Mouse (Mus musculus) kidney, embryonic 15.5 days (tissue): ENCODE results near the gene Nanos3. TPM values are rescaled to one million over a fixed set of nuclear protein-coding genes. Genes with fewer than 3 reads are reported as not detected.

Source experiments
- ATAC-seq: fragments of 200-750 bp; cut with Nextera tagmentation; replicated peaks from 2 replicates; pipeline ENCODE4 v1.8.0; 2017; ENCODE audit warnings: moderate TSS enrichment; ENCODE audit not compliant: low FRiP score
- H3K27ac ChIP-seq: fragments of 300-500 bp; sonication (generic); 2 replicates; pipeline ENCODE4 v1.5.1; 2015; ENCODE audit warnings: mild to moderate bottlenecking, inconsistent platforms
- H3K27me3 ChIP-seq: fragments of 300-500 bp; sonication (generic); 2 replicates; pipeline ENCODE4 v1.6.1; 2015; ENCODE audit warnings: inconsistent platforms
- H3K36me3 ChIP-seq: fragments of 300-500 bp; sonication (generic); 2 replicates; pipeline ENCODE4 v1.6.1; 2015; ENCODE audit warnings: inconsistent platforms
- H3K4me1 ChIP-seq: fragments of 300-500 bp; sonication (generic); 2 replicates; pipeline ENCODE4 v1.6.1; 2015; ENCODE audit warnings: inconsistent platforms
- H3K4me2 ChIP-seq: fragments of 300-500 bp; sonication (generic); 2 replicates; pipeline ENCODE4 v1.6.1; 2015; ENCODE audit warnings: moderate library complexity, mild to moderate bottlenecking, inconsistent platforms
- H3K4me3 ChIP-seq: fragments of 300-500 bp; sonication (generic); replicated peaks from 2 replicates; pipeline ENCODE4 v1.5.1; 2015; ENCODE audit warnings: mild to moderate bottlenecking, inconsistent platforms
- H3K9ac ChIP-seq: fragments of 300-500 bp; sonication (generic); 2 replicates; pipeline ENCODE4 v1.6.1; 2015; ENCODE audit warnings: mild to moderate bottlenecking, inconsistent platforms
- H3K9me3 ChIP-seq: fragments of 300-500 bp; sonication (generic); replicated peaks from 2 replicates; pipeline ENCODE4 v1.6.1; 2016; ENCODE audit warnings: inconsistent platforms
- WGBS: fragments of 180-500 bp; shearing (Covaris S2); methylation state at CpG from one replicate; pipeline ENCODE4 v1.1.7; 2015; ENCODE audit warnings: mixed read lengths; 5-methylcytosine and 5-hydroxymethylcytosine counted together
- polyA plus RNA-seq: library from polyadenylated mRNA; unstranded; fragments of >200 nt; fragmentation: Nextera tagmentation; extraction: Ambion mirVana; gene quantifications from 2 replicates; pipeline ENCODE4 v1.2.1, GENCODE M21; 2015

Gene Nanos3
- polyA plus RNA-seq, 1 experiment from 2014 or later = 4.7 TPM

DNA sequence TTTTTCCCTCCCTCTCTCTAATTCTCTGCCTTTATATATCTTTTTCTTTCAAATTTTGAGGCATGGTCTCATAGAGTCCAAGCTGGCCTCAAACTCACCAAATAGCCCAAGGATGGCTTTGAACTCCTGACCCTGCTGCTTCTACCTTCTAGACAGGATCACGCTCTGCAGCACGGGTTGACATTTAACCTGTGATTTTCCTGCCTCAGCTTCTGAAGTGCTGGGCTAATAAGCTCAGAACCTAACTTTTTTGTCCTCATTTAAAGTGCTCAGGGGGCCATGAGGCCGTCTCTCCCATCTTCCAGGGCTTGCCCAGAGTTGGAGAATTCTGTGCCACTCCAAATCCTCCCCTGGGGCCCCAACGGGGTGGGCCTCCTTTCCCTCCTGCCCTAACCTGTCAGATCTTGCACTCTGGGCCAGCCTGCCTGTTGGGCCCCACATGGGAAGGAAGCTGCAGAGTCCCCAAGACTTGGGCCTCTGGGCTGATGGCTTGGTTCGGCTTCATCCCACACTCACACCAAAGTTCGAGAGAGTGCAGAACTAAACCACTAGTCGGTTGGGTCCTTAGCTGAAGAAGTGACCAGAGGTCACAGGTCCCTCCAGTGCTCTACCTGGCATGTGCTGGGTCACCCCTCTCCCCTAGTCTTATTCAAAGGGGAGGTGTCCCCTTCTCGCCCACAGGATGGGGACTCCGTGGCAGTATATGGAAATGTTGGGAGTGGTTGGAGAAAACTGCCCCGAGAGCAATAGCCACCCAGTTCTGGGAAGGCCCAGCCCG lies 14.5 kb upstream of the Nanos3 start:
- peak overlapping the region; percentile 72; the same call in 1 of the 2 replicates for H3K9ac ChIP-seq
- peak overlapping the region; percentile 97 for H3K27ac ChIP-seq
- peaks cover 74% of the 10 kb centered on the region for H3K4me1 ChIP-seq
- peak overlapping the region; percentile 84 for H3K4me2 ChIP-seq
- no peaks in the 10 kb centered on the region for H3K9me3 ChIP-seq
- WGBS = 41% methylated on average over 11 of the region's 11 CpGs
- no peaks in the 10 kb centered on the region for H3K36me3 ChIP-seq
- H3K4me3 ChIP-seq = peak overlapping the region; percentile 67; the same call in 1 of the 2 replicates
- H3K27me3 ChIP-seq = no peaks in the 10 kb centered on the region
- no peak for ATAC-seq

- H3K9ac ChIP-seq = no peak overlapping the region
- no peaks in the 10 kb centered on the region for H3K9me3 ChIP-seq
- 28% methylated on average over 4 of the region's 4 CpGs for WGBS
- H3K4me3 ChIP-seq = no peak overlapping the region
- H3K4me1 ChIP-seq = peaks cover 68% of the 10 kb centered on the region
- peak overlapping the region; percentile 64 for H3K4me2 ChIP-seq
- H3K27ac ChIP-seq = peak overlapping the region; percentile 97
- H3K36me3 ChIP-seq = no peaks in the 10 kb centered on the region
- ATAC-seq = no peak
- no peaks in the 10 kb centered on the region for H3K27me3 ChIP-seq
Observed at GRCm38 (mm10) chr8:84198871-84199270, 13.9 kb upstream of the Nanos3 start.

- ATAC-seq = peak; percentile 78
- Histone ChIP-seq H3K36me3 (no peaks in the 10 kb centered on the region), H3K4me2 (peak overlapping the region; percentile 64), H3K9ac (peak overlapping the region; percentile 41), H3K27ac (peak overlapping the region; percentile 97), H3K4me3 (peak overlapping the region; percentile 56), H3K27me3 (no peaks in the 10 kb centered on the region), H3K9me3 (no peaks in the 10 kb centered on the region), H3K4me1 (peaks cover 62% of the 10 kb centered on the region)
- WGBS = 1% methylated on average over 30 of the region's 30 CpGs
Observed at GRCm38 (mm10) chr8:84197922-84198774, 13.1 kb upstream of the Nanos3 start.

DNA sequence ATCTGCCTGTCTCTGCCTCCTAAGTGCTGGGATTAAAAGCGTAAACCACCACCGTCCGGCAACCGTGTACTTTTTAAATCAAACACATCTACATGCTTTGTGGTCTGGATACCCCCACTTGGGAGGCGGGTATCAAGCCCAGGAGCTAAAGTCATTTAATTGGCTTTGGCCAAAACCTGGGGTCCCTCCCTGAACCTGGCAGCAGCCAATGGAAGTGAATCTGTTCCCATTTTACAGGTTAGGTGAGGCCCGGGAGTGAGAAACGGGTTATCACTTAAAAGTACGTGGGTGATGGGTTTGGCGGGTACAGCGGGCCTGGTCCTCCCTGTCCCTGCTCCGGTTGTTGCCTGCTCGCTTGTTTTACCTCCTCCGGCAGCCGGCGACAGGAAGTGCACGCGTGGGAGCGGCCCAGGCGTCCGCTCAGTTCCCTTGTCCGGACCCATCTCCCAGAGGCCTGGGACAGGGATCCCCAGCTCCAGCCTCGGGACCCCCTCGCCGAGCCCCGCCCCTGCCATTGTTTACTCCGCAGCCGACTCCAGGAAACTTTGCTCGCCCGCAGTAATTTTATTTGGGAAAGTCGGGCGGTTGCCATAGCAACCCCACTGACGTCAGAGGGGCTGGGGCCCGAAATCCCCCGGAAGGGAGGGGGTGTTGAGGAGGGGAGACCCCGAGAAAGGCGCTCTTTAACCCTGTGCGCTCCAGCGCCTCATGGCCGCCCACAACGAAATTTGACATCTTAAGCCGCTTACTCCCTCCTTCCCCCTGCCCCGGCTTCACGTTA lies 12.3 kb upstream of the Nanos3 start:
- Histone ChIP-seq H3K4me1 (peaks cover 62% of the 10 kb centered on the region), H3K27ac (peak overlapping the region; percentile 97), H3K36me3 (no peaks in the 10 kb centered on the region), H3K27me3 (no peaks in the 10 kb centered on the region), H3K9ac (peak overlapping the region; percentile 52), H3K4me2 (peak overlapping the region; percentile 64), H3K4me3 (peak overlapping the region; percentile 56), H3K9me3 (no peaks in the 10 kb centered on the region)
- ATAC-seq = peak; percentile 47
- 2% methylated on average over 43 of the region's 43 CpGs for WGBS

DNA sequence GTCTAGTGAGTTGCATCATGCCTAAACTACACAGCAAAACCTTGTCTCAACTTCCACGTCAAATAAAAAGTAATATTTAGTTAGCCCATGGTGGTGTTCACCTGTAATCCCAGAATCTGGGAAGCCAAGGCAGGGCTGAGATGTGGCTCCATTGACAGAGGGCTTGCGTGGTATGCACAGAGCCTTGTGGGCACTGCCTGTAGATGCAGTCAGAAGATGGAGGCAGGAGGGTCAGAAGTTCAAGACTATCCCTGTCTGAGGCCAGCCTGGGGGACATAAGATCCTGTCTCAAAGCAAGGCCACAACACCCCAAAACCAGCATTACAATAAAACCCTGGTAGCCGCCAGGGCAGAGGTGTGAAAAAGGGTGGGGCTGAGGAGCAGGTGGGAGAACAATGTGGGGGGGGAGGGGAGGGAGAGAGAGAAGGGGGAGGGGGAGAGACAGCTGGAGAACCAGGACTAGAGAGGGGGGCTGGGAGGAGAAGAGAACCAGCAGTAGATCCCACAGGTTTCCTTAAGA lies 9.3 kb upstream of the Nanos3 start:
- H3K4me3 ChIP-seq = no peak overlapping the region
- peaks cover 48% of the 10 kb centered on the region for H3K4me1 ChIP-seq
- no peaks in the 10 kb centered on the region for H3K9me3 ChIP-seq
- H3K27ac ChIP-seq = no peak overlapping the region
- no peak for ATAC-seq
- no peaks in the 10 kb centered on the region for H3K36me3 ChIP-seq
- H3K4me2 ChIP-seq = no peak overlapping the region
- no peak overlapping the region for H3K9ac ChIP-seq
- 83% methylated on average over 3 of the region's 3 CpGs for WGBS
- H3K27me3 ChIP-seq = no peaks in the 10 kb centered on the region

DNA sequence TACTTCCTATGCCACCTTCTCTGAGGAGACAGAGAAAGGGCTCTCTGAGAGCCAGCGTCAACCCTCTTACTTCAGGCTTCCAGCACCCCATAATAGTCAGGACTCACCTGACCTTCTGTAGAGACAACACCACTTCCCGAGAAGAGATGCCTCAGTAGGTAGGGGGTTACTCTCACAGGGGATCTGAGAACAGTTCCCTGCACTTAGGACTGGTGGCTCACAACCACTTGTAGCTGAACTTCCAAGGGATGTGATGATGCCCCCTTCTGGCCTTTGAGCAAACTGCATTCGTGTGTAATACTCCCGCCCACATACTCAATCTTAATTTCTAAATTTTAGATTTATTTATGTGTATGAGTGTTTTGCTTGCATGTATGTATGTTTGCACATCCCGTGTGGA lies 8.5 kb upstream of the Nanos3 start:
- 88% methylated on average over 5 of the region's 5 CpGs for whole genome bisulfite sequencing
- no peak overlapping the region for H3K4me3 ChIP-seq

GRCm38 (mm10) chr8:84193161-84193560 lies 8.1 kb upstream of the Nanos3 start:
- H3K9ac ChIP-seq = no peak overlapping the region
- H3K9me3 ChIP-seq = no peaks in the 10 kb centered on the region
- no peak overlapping the region for H3K4me3 ChIP-seq
- no peak for ATAC-seq
- peaks cover 41% of the 10 kb centered on the region for H3K4me1 ChIP-seq
- peak overlapping the region; percentile 59; the same call in 1 of the 2 replicates for H3K4me2 ChIP-seq
- WGBS = 69% methylated on average over 4 of the region's 4 CpGs
- 0 out of 2 replicates have a peak overlapping the region, but pooled peaks have one; percentile 83 for H3K27ac ChIP-seq
- no peaks in the 10 kb centered on the region for H3K27me3 ChIP-seq
- H3K36me3 ChIP-seq = no peaks in the 10 kb centered on the region

More for the DNA sequence above, 8.5 kb upstream of the Nanos3 start:
- Histone ChIP-seq H3K27ac (0 out of 2 replicates have a peak overlapping the region, but pooled peaks have one; percentile 38), H3K9me3 (no peaks in the 10 kb centered on the region), H3K4me2 (no peak overlapping the region), H3K4me1 (peaks cover 44% of the 10 kb centered on the region), H3K27me3 (no peaks in the 10 kb centered on the region), H3K9ac (no peak overlapping the region), H3K36me3 (no peaks in the 10 kb centered on the region)
- no peak for ATAC-seq

- Histone ChIP-seq H3K9me3 (no peaks in the 10 kb centered on the region), H3K36me3 (no peaks in the 10 kb centered on the region), H3K27ac (peak overlapping the region; percentile 83), H3K27me3 (no peaks in the 10 kb centered on the region), H3K4me2 (peak overlapping the region; percentile 59), H3K4me1 (peaks cover 35% of the 10 kb centered on the region), H3K4me3 (peak overlapping the region; percentile 31), H3K9ac (peak overlapping the region; percentile 19; the same call in 1 of the 2 replicates)
- WGBS = 4% methylated on average over 32 of the region's 33 CpGs
- peak; percentile 61 for ATAC-seq
Observed at GRCm38 (mm10) chr8:84192555-84192954, 7.5 kb upstream of the Nanos3 start.

- Histone ChIP-seq H3K4me2 (peak overlapping the region; percentile 59), H3K9me3 (no peaks in the 10 kb centered on the region), H3K36me3 (no peaks in the 10 kb centered on the region), H3K4me3 (peak overlapping the region; percentile 31), H3K27ac (peak overlapping the region; percentile 83), H3K27me3 (no peaks in the 10 kb centered on the region), H3K9ac (peak overlapping the region; percentile 19; the same call in 1 of the 2 replicates), H3K4me1 (peaks cover 35% of the 10 kb centered on the region)
- peak; percentile 71 for ATAC-seq
- WGBS = 23% methylated on average over 13 of the region's 13 CpGs
Observed at GRCm38 (mm10) chr8:84192023-84192422, 7.0 kb upstream of the Nanos3 start.

DNA sequence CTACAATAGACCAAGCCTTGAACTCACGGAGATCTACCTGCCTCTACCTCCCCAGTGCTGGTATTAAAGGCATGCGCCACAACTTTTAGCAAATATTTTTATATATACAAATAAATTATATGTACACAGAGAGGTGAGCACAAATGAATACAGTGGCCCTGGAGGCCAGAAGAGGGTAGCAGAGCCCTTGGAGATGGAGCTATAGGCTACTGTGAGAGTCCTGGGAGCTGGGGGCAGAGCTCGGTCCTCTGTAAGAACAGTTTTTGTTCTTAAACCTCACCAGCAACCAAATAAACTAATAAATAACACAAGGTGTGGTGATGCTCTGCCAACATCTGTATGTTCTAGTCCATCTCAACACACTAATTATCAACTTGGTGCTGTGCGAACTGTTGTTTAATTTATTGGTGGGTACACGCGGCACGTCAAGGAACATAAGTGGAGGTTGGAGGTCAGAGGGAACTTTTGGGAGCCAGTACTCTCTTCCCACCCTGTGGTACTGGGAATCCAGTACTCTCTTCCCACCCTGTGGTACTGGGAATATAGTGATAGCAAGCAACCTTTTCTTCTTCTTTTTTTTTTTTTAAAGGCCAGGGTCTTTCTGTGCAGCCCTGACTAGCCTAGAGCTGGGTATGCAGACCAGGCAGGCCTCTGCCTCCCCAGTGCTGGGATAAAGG lies 5.3 kb upstream of the Nanos3 start:
- WGBS = 91% methylated on average over 7 of the region's 7 CpGs

GRCm38 (mm10) chr8:84189603-84190002 lies 4.6 kb upstream of the Nanos3 start:
- H3K9ac ChIP-seq = 0 out of 2 replicates have a peak overlapping the region, but pooled peaks have one; percentile 12
- no peaks in the 10 kb centered on the region for H3K9me3 ChIP-seq
- no peaks in the 10 kb centered on the region for H3K36me3 ChIP-seq
- H3K27ac ChIP-seq = peak overlapping the region; percentile 51; the same call in 1 of the 2 replicates
- WGBS = 54% methylated on average over 4 of the region's 4 CpGs
- peaks cover 40% of the 10 kb centered on the region for H3K4me1 ChIP-seq
- no peak for ATAC-seq
- H3K4me2 ChIP-seq = no peak overlapping the region
- H3K4me3 ChIP-seq = no peak overlapping the region
- no peaks in the 10 kb centered on the region for H3K27me3 ChIP-seq

More for the DNA sequence above, 5.3 kb upstream of the Nanos3 start:
- Histone ChIP-seq H3K4me2 (no peak overlapping the region), H3K27me3 (no peaks in the 10 kb centered on the region), H3K4me3 (no peak overlapping the region), H3K36me3 (no peaks in the 10 kb centered on the region), H3K9me3 (no peaks in the 10 kb centered on the region), H3K9ac (no peak overlapping the region), H3K27ac (peak overlapping the region; percentile 5; the same call in 1 of the 2 replicates), H3K4me1 (peaks cover 39% of the 10 kb centered on the region)
- no peak for ATAC-seq
